Mouse (Mus musculus) embryonic facial prominence, embryonic 15.5 days (tissue): ENCODE data around the gene Nudt22. TPM values are rescaled to one million over a fixed set of nuclear protein-coding genes. Genes with fewer than 3 reads are reported as not detected.

Experiments
- ATAC-seq: fragments of 200-750 bp; cut with Nextera tagmentation; 2 replicates; pipeline ENCODE4 v1.8.0; 2017; ENCODE audit warnings: low read depth, moderate TSS enrichment; ENCODE audit not compliant: insufficient number of reproducible peaks, low FRiP score, low TSS enrichment
- H3K27ac ChIP-seq: fragments of 300-500 bp; sonication (generic); replicated peaks from 2 replicates; pipeline ENCODE4 v1.5.1; 2015; ENCODE audit warnings: mild to moderate bottlenecking, inconsistent platforms
- H3K27me3 ChIP-seq: fragments of 300-500 bp; sonication (generic); 2 replicates; pipeline ENCODE4 v1.6.1; 2015; ENCODE audit warnings: inconsistent platforms
- H3K36me3 ChIP-seq: fragments of 300-500 bp; sonication (generic); 2 replicates; pipeline ENCODE4 v1.6.1; 2015; ENCODE audit warnings: mild to moderate bottlenecking, inconsistent platforms
- H3K4me1 ChIP-seq: fragments of 300-500 bp; sonication (generic); 2 replicates; pipeline ENCODE4 v1.6.1; 2015; ENCODE audit warnings: inconsistent platforms
- H3K4me2 ChIP-seq: fragments of 300-500 bp; sonication (generic); replicated peaks from 2 replicates; pipeline ENCODE4 v1.6.1; 2015; ENCODE audit warnings: mild to moderate bottlenecking, inconsistent platforms
- H3K4me3 ChIP-seq: fragments of 300-500 bp; sonication (generic); replicated peaks from 2 replicates; pipeline ENCODE4 v1.5.1; 2015; ENCODE audit warnings: mild to moderate bottlenecking, inconsistent platforms
- H3K9ac ChIP-seq: fragments of 300-500 bp; sonication (generic); 2 replicates; pipeline ENCODE4 v1.6.1; 2015; ENCODE audit warnings: inconsistent platforms
- H3K9me3 ChIP-seq: fragments of 300-500 bp; sonication (generic); replicated peaks from 2 replicates; pipeline ENCODE4 v1.6.1; 2016; ENCODE audit warnings: inconsistent platforms
- WGBS: fragments of 180-500 bp; shearing (Covaris S2); methylation state at CpG from one replicate; pipeline ENCODE4 v1.1.7; 2015; 5-methylcytosine and 5-hydroxymethylcytosine counted together
- polyA plus RNA-seq: library from polyadenylated mRNA; unstranded; fragments of >200 nt; fragmentation: Nextera tagmentation; extraction: Ambion mirVana; gene quantifications from 2 replicates; pipeline ENCODE4 v1.2.1, GENCODE M21; 2015

The Nudt22 gene
- polyA plus RNA-seq, 1 experiment from 2014 or later, result 24.1 TPM

GRCm38 (mm10) chr19:6973581-6974190 lies 22.2 kb downstream of the Nudt22 start:
- 35% methylated on average over 12 of the region's 12 CpGs for WGBS
- no peaks in the 10 kb centered on the region for H3K9me3 ChIP-seq
- H3K4me1 ChIP-seq, result peaks cover 77% of the 10 kb centered on the region
- H3K36me3 ChIP-seq, result peaks cover 8% of the 10 kb centered on the region
- H3K4me2 ChIP-seq, result peak overlapping the region; percentile 76
- H3K27ac ChIP-seq, result peak overlapping the region; percentile 91
- no peaks in the 10 kb centered on the region for H3K27me3 ChIP-seq
- H3K4me3 ChIP-seq, result peak overlapping the region; percentile 65
- H3K9ac ChIP-seq, result no peak overlapping the region
- no peak for ATAC-seq

GRCm38 (mm10) chr19:6972247-6972917 lies 23.5 kb downstream of the Nudt22 start:
- ATAC-seq, result no peak
- WGBS, result 74% methylated on average over 13 of the region's 13 CpGs
- Histone ChIP-seq H3K4me3 (no peak overlapping the region), H3K27me3 (no peaks in the 10 kb centered on the region), H3K27ac (no peak overlapping the region), H3K9me3 (no peaks in the 10 kb centered on the region), H3K36me3 (peaks cover 3% of the 10 kb centered on the region; the same call in 1 of the 2 replicates), H3K4me2 (no peak overlapping the region), H3K4me1 (peaks cover 77% of the 10 kb centered on the region), H3K9ac (no peak overlapping the region)

GRCm38 (mm10) chr19:6971644-6972043 lies 24.3 kb downstream of the Nudt22 start:
- H3K9ac ChIP-seq, result no peak overlapping the region
- H3K27me3 ChIP-seq, result no peaks in the 10 kb centered on the region
- H3K36me3 ChIP-seq, result peaks cover under 1% of the 10 kb centered on the region; the same call in 1 of the 2 replicates
- H3K4me3 ChIP-seq, result no peak overlapping the region
- 21% methylated on average over 6 of the region's 6 CpGs for WGBS
- ATAC-seq, result no peak
- H3K9me3 ChIP-seq, result no peaks in the 10 kb centered on the region
- no peak overlapping the region; the same call in 1 of the 2 replicates for H3K27ac ChIP-seq
- peaks cover 70% of the 10 kb centered on the region for H3K4me1 ChIP-seq
- H3K4me2 ChIP-seq, result no peak overlapping the region

GRCm38 (mm10) chr19:6970460-6971085 lies 25.3 kb downstream of the Nudt22 start:
- Histone ChIP-seq H3K36me3 (peaks cover 11% of the 10 kb centered on the region), H3K9me3 (no peaks in the 10 kb centered on the region), H3K4me2 (peak overlapping the region; percentile 80), H3K27ac (no peak overlapping the region; the same call in 1 of the 2 replicates), H3K9ac (no peak overlapping the region), H3K4me3 (peak overlapping the region; percentile 61), H3K27me3 (no peaks in the 10 kb centered on the region), H3K4me1 (peaks cover 60% of the 10 kb centered on the region)
- no peak for ATAC-seq
- WGBS, result 19% methylated on average over 11 of the region's 11 CpGs

- Histone ChIP-seq H3K9ac (peak overlapping the region; percentile 57), H3K36me3 (peaks cover 18% of the 10 kb centered on the region), H3K4me1 (peaks cover 58% of the 10 kb centered on the region), H3K27ac (peak overlapping the region; percentile 52; the same call in 1 of the 2 replicates), H3K4me2 (peak overlapping the region; percentile 80), H3K27me3 (no peaks in the 10 kb centered on the region), H3K9me3 (no peaks in the 10 kb centered on the region), H3K4me3 (peak overlapping the region; percentile 61)
- 1% methylated on average over 50 of the region's 55 CpGs for WGBS
- ATAC-seq, result peak; percentile 70
These were observed 26.1 kb downstream of the Nudt22 start for GRCm38 (mm10) chr19:6969665-6970381.

GRCm38 (mm10) chr19:6969291-6969664 lies 26.6 kb downstream of the Nudt22 start:
- H3K9me3 ChIP-seq, result no peaks in the 10 kb centered on the region
- H3K4me2 ChIP-seq, result peak overlapping the region; percentile 80
- H3K4me3 ChIP-seq, result peak overlapping the region; percentile 61
- peak overlapping the region; percentile 52 for H3K27ac ChIP-seq
- no peaks in the 10 kb centered on the region for H3K27me3 ChIP-seq
- under 1% methylated on average over 19 of the region's 20 CpGs for WGBS
- H3K36me3 ChIP-seq, result peaks cover 24% of the 10 kb centered on the region
- no peak; the same call in 1 of the 2 replicates for ATAC-seq
- H3K4me1 ChIP-seq, result peaks cover 58% of the 10 kb centered on the region
- H3K9ac ChIP-seq, result peak overlapping the region; percentile 57

- Histone ChIP-seq H3K9ac (peak overlapping the region; percentile 57), H3K27ac (peak overlapping the region; percentile 52), H3K4me2 (peak overlapping the region; percentile 80), H3K36me3 (peaks cover 28% of the 10 kb centered on the region), H3K27me3 (no peaks in the 10 kb centered on the region), H3K4me1 (peaks cover 53% of the 10 kb centered on the region), H3K9me3 (no peaks in the 10 kb centered on the region), H3K4me3 (peak overlapping the region; percentile 61)
- WGBS, result 10% methylated on average over 15 of the region's 15 CpGs
- ATAC-seq, result no peak
These were observed 27.2 kb downstream of the Nudt22 start for GRCm38 (mm10) chr19:6968491-6969271.

- peaks cover 78% of the 10 kb centered on the region for H3K36me3 ChIP-seq
- WGBS, result 72% methylated on average over 10 of the region's 10 CpGs
These were observed 39.5 kb downstream of the Nudt22 start for GRCm38 (mm10) chr19:6956461-6956860.

GRCm38 (mm10) chr19:6955424-6955823 lies 40.5 kb downstream of the Nudt22 start:
- Histone ChIP-seq H3K9ac (no peak overlapping the region), H3K27me3 (no peaks in the 10 kb centered on the region), H3K4me2 (no peak overlapping the region), H3K27ac (no peak overlapping the region), H3K9me3 (no peaks in the 10 kb centered on the region), H3K36me3 (peaks cover 69% of the 10 kb centered on the region), H3K4me1 (peaks cover 22% of the 10 kb centered on the region), H3K4me3 (no peak overlapping the region)
- WGBS, result 87% methylated on average over 7 of the region's 7 CpGs
- ATAC-seq, result no peak

More at GRCm38 (mm10) chr19:6956461-6956860, 39.5 kb downstream of the Nudt22 start:
- H3K27ac ChIP-seq, result no peak overlapping the region
- no peaks in the 10 kb centered on the region for H3K27me3 ChIP-seq
- H3K4me2 ChIP-seq, result no peak overlapping the region
- H3K4me1 ChIP-seq, result peaks cover 20% of the 10 kb centered on the region
- H3K9me3 ChIP-seq, result no peaks in the 10 kb centered on the region
- no peak for ATAC-seq
- no peak overlapping the region for H3K9ac ChIP-seq
- no peak overlapping the region for H3K4me3 ChIP-seq

- no peak overlapping the region for H3K9ac ChIP-seq
- no peak overlapping the region for H3K27ac ChIP-seq
- no peak overlapping the region for H3K4me2 ChIP-seq
- H3K36me3 ChIP-seq, result peaks cover 58% of the 10 kb centered on the region
- no peak for ATAC-seq
- H3K4me3 ChIP-seq, result no peak overlapping the region
- H3K27me3 ChIP-seq, result no peaks in the 10 kb centered on the region
- H3K4me1 ChIP-seq, result peaks cover 34% of the 10 kb centered on the region
- WGBS, result 54% methylated on average over 9 of the region's 9 CpGs
- no peaks in the 10 kb centered on the region for H3K9me3 ChIP-seq
These were observed 41.9 kb downstream of the Nudt22 start for GRCm38 (mm10) chr19:6954046-6954445.
